Mouse (Mus musculus) inflammation-experienced regulatory T-cells, adult 6 months (primary cell): ENCODE measurements around the gene Gm648. TPM values are rescaled to one million over a fixed set of nuclear protein-coding genes. Genes with fewer than 3 reads are reported as not detected.
A peak's percentile ranks its signal among the peaks of the same experiment; 100 is the strongest.
"Not testable (repeated sequence)": the region's sequence is repeated elsewhere in the genome, so short reads cannot be mapped to it uniquely, and the experiment has no call there.

Experiments
- ATAC-seq: one replicate; pipeline ENCODE4 v1.8.0; 2017
- polyA plus RNA-seq, 3 experiments: library from polyadenylated mRNA; unstranded; fragments of 100-300 nt; shearing (Covaris generic); gene quantifications; one replicate each; pipeline ENCODE4 v1.2.1; 2017

Gm648 gene
- polyA plus RNA-seq = not detected

DNA sequence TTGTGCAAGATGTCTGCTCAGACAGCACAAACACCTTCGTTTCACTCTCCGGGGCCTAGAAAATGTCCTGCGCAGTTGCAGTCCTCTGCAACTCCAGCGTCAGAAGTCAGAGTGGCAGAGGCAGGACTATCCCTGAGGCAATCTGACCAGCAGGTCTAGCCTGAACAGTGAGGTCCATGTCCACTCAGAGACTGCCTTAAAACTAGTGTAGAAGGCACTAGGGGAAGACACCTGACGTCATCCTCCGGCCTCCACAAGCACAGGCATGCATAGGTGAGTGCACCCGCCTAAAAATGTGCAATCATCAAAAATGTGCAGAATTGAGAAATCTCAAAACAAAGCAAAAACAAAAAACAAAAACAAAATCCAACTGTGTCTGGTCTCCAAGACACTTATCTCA lies at the start of gene Gm648:
Gene Gm648 (minus strand): TSS at position 101 of the 400 bp plus-strand sequence.
- ATAC-seq = no peak

DNA sequence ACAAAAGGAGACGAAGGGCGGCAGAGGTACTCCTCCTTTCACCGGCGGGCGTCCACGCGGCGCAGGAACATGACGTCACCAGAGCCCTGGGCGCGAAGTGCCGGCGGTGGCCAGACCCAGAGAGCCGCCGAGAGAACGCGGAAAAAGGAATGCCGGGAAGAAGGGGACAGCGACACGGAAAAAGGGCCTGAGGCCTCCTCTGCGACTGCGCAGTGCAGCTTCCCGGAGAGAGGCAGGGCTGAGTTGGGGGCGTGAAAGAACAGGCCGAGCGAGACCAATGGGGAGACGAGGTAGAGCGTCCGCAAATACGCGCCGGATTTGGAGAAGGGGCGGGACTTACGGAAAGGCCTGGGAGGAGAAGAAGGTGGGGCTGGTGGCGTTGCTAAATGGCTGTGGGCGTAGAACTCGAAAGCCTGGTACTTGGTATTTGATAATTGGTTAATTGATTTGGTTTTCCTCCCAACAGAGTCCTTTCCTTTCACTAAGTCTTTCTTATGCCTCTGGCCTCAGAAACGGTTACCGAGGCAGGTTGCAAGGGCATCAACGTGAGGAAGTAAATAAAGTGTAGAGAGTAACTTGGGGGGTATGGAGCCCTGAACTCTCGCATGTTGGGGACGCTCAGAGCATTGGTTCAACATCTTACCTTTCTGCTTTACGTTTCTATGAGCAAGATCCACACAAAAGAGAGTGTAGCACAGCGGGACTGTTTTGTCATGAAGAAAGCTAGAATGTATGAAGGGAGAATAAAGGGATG lies 48.7 kb upstream of the Gm648 start, which contains the start of gene Mmgt1:
Gene Mmgt1 (minus strand): TSS at position 183 of the 754 bp plus-strand sequence.
- peak; percentile 99 for ATAC-seq

DNA sequence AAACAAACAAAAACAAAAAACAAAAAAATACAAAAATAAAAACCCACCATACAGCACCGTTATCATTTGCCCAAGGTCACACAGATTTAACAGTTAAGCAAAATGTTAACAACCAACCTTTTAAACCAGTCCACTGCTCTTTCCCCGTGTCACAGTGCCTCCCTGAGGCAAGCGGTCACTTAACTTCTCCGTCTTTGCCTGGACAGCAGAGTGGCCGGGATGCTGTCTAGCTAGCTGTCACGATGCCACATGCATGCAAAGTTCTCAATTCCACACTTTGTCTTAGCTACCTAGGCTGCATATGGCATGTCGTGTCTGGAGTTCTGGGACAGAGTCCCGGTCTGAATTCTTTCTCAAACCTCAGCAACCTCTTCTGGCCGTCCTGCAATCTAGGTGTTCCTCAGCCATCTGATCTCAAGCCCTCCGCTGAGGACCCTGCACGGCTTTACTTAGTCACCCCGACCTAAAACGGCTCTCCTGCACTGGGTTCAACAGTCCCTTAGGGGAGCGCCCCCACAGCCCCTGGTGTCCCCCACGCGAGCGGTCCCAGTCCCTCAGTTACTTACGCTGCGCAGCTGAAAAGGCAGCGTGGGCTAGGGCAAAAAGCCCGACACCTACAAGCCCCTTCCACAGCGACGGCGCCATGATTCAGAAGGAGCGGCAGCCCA lies 47.9 kb upstream of the Gm648 start:
- ATAC-seq = peak; percentile 15

DNA sequence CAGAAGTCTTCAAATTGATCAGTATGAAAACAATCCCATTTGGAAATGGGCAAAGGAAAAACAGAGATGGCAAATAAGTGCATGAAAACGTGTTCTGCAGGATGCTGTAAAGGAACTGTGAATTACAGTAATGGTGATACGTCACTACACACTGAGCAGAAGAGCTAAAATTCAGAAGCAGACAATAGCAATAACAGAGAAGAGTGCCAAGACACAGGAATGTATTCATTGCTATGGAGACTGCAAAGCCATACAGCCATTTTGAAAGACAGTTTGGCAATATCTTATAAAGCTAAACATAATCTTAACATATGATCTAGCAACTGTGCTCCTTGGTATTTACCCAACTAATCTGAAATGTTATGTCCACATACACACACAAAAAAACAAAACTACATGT lies 28.8 kb upstream of the Gm648 start:
- no peak for ATAC-seq

DNA sequence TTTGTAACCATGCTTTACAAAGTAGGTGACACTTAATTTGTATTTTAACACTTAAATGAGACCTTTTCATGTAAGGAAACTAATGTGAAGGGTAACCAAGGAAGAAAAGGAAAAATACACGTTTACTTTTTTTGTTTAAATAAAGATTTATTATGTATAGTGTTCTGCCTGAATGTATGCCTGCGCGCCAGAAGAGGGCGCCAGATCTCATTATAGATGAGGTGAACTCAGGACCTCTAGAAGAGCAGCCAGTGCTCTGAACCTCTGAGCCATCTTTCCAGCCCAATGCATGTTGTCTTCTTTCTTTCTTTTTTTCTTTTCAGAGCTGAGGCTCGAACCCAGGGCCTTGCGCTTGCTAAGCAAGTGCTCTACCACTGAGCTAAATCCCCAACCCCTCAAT lies 23.1 kb upstream of the Gm648 start:
- peak; percentile 43 for ATAC-seq

DNA sequence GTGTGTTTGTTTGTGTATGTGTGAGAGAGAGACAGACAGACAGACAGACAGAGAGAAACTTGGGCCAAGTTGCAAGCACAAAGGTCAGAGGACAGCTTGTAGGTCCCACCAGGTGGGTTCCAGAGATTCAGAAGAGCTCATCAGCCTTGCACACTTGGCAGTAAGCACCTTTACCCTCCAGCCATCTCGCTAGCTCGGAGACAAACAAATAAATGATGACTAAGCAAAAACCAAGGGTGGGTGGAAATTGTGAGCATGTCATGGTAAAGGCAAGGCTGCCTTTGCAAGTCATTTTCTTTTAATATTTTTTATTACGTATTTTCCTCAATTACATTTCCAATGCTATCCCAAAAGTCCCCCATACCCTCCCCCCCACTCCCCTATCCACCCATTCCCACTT lies 4.2 kb upstream of the Gm648 start:
- ATAC-seq = no peak

DNA sequence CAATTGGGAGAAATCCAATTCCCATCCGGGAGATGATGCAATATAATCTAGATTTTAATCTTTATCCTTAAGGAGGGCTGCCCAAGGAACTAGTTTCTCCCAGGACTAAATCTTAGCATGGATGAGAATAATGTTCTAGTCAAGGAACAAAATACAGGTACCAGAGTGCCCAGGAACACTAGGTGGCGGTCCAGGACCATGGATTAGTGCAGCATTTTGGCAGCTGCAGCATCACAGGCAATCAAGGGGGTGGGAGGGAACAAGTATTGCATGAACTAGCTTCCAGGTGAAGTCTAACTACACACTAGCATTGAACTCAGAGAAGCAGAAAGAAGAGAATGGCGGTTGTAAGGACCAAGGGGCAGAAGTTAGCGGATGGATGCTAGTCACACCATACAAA lies 12.2 kb downstream of the Gm648 start:
- ATAC-seq = no peak

DNA sequence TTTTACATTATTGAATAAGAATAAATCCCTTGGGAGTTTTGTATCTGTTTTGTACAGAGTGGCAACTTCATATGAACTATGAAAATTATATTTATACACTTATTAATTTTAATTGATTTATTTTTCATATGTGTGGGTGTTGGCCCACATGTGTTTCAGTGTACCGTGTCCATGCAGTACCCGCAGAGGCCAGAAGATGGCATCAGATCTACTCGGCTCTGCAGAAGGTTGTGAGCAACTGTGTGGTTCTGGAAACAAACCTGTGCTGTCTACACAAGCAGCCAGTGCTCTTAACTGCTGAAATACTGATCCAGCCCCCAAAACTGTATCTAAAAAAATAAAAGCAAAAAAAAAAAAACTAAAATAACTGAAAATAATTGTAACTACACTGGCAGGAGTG lies 18.1 kb downstream of the Gm648 start:
- ATAC-seq = peak; percentile 50

DNA sequence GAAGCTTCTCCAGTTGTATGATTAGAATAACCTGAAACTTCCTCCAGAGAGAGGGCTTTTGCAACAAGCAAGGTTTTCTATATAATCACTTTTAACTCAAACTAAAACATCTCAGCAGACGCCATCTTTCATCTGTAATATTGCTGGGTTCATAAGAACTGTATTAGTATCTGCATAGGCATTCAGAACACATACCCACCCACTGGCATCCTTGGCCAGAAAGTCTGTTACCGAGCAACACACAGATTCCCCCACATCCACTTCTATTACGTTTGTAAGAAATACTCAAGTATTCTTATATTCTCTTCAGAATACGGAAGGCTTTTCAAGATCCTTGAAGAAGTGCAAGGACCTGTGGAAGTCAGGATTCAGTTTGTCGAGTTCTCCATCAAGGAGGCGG lies 25.0 kb downstream of the Gm648 start, which contains the start of gene Gm10477:
Gene Gm10477 (plus strand): TSS at position 301 of the 400 bp plus-strand sequence.
- not testable (repeated sequence) for ATAC-seq

DNA sequence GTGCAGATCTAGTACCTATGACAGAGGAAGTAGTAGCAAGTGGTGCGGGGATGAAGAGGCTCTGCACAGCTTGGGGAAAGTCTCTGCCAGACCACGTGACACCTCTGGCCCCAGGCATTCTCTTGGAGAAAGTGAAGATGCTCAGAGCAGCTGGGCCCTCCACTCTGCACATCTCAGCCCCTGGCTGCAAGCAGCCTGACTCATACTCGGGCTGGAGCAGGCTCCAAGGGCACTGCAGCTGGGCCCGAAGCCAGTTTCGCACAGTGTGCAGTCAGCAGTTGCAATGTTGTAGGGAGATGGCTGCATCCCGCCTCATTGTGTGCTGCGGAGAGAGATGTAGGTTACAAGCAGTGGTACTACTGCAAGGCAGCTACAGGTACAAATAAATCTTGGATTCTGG lies 52.2 kb downstream of the Gm648 start:
- no peak for ATAC-seq

Other genes starting within 250 kb of the Gm648 start
- 1 to 10 TPM in 2 of 3 experiments, under 1 TPM in 1; 0.75 to 1.8 (median 1.1) TPM for gene Zfp449, start 203.2 kb downstream of the Gm648 start, polyA plus RNA-seq
- 1 to 10 TPM; 3.1 to 4.4 (median 4.2) TPM for gene Smim10l2a, start 175.0 kb downstream of the Gm648 start, polyA plus RNA-seq
- 10 to 100 TPM in 1 of 3 experiments, 1 to 10 TPM in 1, not detected in 1; 6.0 to 14.8 TPM for gene Gm2174, start 101.6 kb downstream of the Gm648 start, polyA plus RNA-seq
- gene Ints6l, start 94.7 kb downstream of the Gm648 start, polyA plus RNA-seq = 10 to 100 TPM; 18.8 to 30.9 (median 27.7) TPM
- not detected for gene Gm10477, start 24.9 kb downstream of the Gm648 start, polyA plus RNA-seq
- 1 to 10 TPM; 5.7 to 7.3 (median 6.3) TPM for gene Mmgt1, start 48.5 kb upstream of the Gm648 start, polyA plus RNA-seq
- 10 to 100 TPM in 1 of 3 experiments, 1 to 10 TPM in 2; 6.2 to 12.3 (median 9.2) TPM for gene Slc9a6, start 60.2 kb upstream of the Gm648 start, polyA plus RNA-seq
- not detected for gene Fhl1, start 182.2 kb upstream of the Gm648 start, polyA plus RNA-seq